Mouse (Mus musculus) forebrain, embryonic 11.5 days (tissue): ENCODE results near the gene Efnb1. TPM values are rescaled to one million over a fixed set of nuclear protein-coding genes. Genes with fewer than 3 reads are reported as not detected.

Experiments
- ATAC-seq: fragments of 200-750 bp; cut with Nextera tagmentation; replicated peaks from 2 replicates; pipeline ENCODE4 v1.8.0; 2017; ENCODE audit warnings: moderate TSS enrichment; ENCODE audit not compliant: low FRiP score
- DNase-seq: peaks from one replicate; pipeline ENCODE4 v3.0.0-alpha.2; 2017; ENCODE audit warnings: low spot score
- H3K27ac ChIP-seq: fragments of 300-500 bp; sonication (generic); 2 replicates; pipeline ENCODE4 v1.5.1; 2014; ENCODE audit warnings: low read depth, low read length
- H3K27me3 ChIP-seq: fragments of 300-500 bp; sonication (generic); 2 replicates; pipeline ENCODE4 v1.6.1; 2014; ENCODE audit warnings: mild to moderate bottlenecking, low read length, mixed read lengths; ENCODE audit not compliant: control insufficient read depth, insufficient read depth
- H3K36me3 ChIP-seq: fragments of 300-500 bp; sonication (generic); 2 replicates; pipeline ENCODE4 v1.6.1; 2014; ENCODE audit warnings: mild to moderate bottlenecking, low read length, moderate library complexity, mixed read lengths; ENCODE audit not compliant: control insufficient read depth, insufficient read depth
- H3K4me1 ChIP-seq: fragments of 300-500 bp; sonication (generic); replicated peaks from 2 replicates; pipeline ENCODE4 v1.6.1; 2014; ENCODE audit warnings: low read length, mixed read lengths; ENCODE audit not compliant: control insufficient read depth, insufficient read depth
- H3K4me2 ChIP-seq: fragments of 300-500 bp; sonication (generic); 2 replicates; pipeline ENCODE4 v1.6.1; 2014; ENCODE audit warnings: low read depth, mild to moderate bottlenecking, low read length, moderate library complexity, mixed read lengths; ENCODE audit not compliant: severe bottlenecking
- H3K4me3 ChIP-seq: fragments of 300-500 bp; sonication (generic); 2 replicates; pipeline ENCODE4 v1.5.1; 2014; ENCODE audit warnings: low read depth, low read length
- H3K9ac ChIP-seq: fragments of 300-500 bp; sonication (generic); 2 replicates; pipeline ENCODE4 v1.6.1; 2014; ENCODE audit warnings: low read length
- H3K9me3 ChIP-seq: fragments of 300-500 bp; sonication (generic); 2 replicates; pipeline ENCODE4 v1.6.1; 2016; ENCODE audit warnings: low read length, mixed read lengths; ENCODE audit not compliant: control insufficient read depth
- WGBS: fragments of 180-500 bp; shearing (Covaris S2); extraction: QIAGEN DNeasy Blood & Tissue Kit; methylation state at CpG from one replicate; pipeline ENCODE4 v1.1.7; 2014; 5-methylcytosine and 5-hydroxymethylcytosine counted together
- polyA plus RNA-seq: library from polyadenylated mRNA; unstranded; fragments of >200 nt; fragmentation: Nextera tagmentation; extraction: Ambion mirVana; gene quantifications from 2 replicates; pipeline ENCODE4 v1.2.1, GENCODE M21; 2014

The Efnb1 gene
- polyA plus RNA-seq, 1 experiment from 2014 or later = 116 TPM

DNA sequence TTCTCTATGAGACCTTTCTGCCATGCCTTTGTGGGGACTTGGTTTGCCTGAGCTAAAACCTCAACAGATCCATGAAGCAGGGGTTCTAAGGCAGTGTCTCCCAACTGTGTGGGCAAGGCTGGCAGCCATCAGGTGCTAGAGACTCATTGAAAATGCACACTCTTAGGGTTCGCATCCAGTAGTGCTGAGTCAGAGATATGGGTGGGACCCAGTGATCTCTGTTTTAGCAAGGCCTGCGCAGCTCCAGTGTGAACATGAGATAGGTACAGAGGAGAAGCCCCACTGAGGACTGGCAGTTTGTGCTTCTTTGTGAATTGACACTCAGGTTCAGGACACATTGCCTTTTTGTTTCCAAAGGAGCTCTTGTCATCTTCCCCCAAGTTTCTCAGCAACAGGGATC is 28.2 kb downstream of the Efnb1 start:
- no peak for ATAC-seq

DNA sequence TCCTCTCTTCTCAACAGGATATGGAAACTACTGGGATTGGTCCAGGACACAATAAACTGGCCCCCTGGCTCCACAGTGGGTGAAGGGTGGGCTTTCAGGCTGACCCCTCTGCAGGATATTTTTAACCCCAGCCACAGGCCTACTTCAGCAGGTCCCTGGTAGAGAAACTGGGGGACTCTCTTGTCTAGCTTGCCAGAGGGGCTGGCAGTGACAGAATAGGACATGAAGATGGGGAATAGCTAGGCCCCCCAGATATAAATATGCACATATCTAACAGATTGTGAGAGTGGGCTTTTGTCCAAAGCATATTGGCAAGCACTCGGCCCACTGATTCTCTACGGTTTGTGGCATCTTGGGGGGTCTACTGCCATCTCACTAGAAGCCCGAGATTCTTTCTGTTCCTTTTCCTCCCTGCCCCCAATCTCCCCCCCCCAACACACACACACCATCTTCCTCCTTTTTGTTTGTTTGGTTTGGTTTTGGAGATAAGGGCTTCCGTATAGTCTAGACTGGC is 29.0 kb downstream of the Efnb1 start:
- no peak overlapping the region for H3K27ac ChIP-seq
- H3K4me2 ChIP-seq = no peak overlapping the region
- H3K9ac ChIP-seq = no peak overlapping the region
- ATAC-seq = no peak
- no peaks in the 10 kb centered on the region for H3K36me3 ChIP-seq
- WGBS = 63% methylated on average over 4 of the region's 4 CpGs
- H3K9me3 ChIP-seq = no peaks in the 10 kb centered on the region
- H3K4me3 ChIP-seq = no peak overlapping the region
- DNase-seq = no peak
- H3K4me1 ChIP-seq = no peaks in the 10 kb centered on the region
- peaks cover 8% of the 10 kb centered on the region; the same call in 1 of the 2 replicates for H3K27me3 ChIP-seq

More for the DNA sequence above, 28.2 kb downstream of the Efnb1 start:
- 85% methylated on average over 2 of the region's 2 CpGs for WGBS
- H3K9me3 ChIP-seq = no peaks in the 10 kb centered on the region
- no peaks in the 10 kb centered on the region for H3K4me1 ChIP-seq
- no peak overlapping the region for H3K27ac ChIP-seq
- no peak overlapping the region for H3K4me3 ChIP-seq
- no peak overlapping the region for H3K9ac ChIP-seq
- DNase-seq = no peak
- no peaks in the 10 kb centered on the region for H3K36me3 ChIP-seq
- H3K27me3 ChIP-seq = peaks cover 8% of the 10 kb centered on the region; the same call in 1 of the 2 replicates
- H3K4me2 ChIP-seq = no peak overlapping the region

DNA sequence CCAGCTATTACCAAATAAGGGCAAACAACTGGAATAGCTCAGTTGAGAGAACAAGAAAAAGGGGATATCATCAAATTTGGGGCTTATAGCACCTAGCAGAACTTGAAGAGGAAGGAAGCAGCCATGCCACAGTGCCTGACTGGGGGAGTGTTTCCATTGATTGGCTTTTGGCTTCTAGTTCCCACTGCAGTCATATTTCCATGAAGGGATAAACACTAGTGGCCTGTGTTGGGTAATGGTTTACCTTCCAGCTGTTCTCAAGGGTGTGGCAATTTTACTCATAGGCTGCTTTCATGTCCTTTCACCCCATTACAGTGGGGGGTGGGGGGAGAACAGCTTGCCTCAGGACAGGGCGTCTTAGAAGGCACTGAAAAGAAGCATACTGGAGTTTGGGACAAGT is 31.1 kb downstream of the Efnb1 start:
- Histone ChIP-seq H3K9me3 (no peaks in the 10 kb centered on the region), H3K4me3 (no peak overlapping the region), H3K27ac (no peak overlapping the region), H3K9ac (no peak overlapping the region), H3K4me1 (no peaks in the 10 kb centered on the region), H3K27me3 (peaks cover 6% of the 10 kb centered on the region; the same call in 1 of the 2 replicates), H3K4me2 (no peak overlapping the region), H3K36me3 (no peaks in the 10 kb centered on the region)
- ATAC-seq = no peak
- 74% methylated on average over 1 of the region's 1 CpGs for WGBS
- no peak for DNase-seq

DNA sequence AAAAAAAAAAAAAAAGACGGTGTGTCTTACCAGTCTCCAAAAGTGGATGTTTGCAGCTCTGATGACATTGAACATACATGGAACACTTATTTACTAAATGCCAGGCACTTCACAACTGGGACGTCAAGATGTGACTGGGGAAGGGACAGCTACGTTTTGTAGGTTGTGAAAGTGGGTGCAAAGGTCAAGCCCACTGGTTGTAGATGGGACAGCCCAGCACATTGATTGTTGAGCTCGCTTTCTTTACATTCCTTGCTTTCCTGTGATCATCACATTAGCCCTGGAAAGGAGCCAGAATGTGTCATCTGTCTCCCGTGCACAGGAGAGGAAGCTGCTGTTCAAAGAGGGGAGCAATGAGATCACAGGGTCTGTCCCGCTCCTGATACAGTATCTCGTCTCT is 31.6 kb downstream of the Efnb1 start:
- Histone ChIP-seq H3K27me3 (peaks cover 8% of the 10 kb centered on the region), H3K4me1 (no peaks in the 10 kb centered on the region), H3K4me2 (no peak overlapping the region), H3K27ac (no peak overlapping the region), H3K9me3 (no peaks in the 10 kb centered on the region), H3K9ac (no peak overlapping the region), H3K36me3 (no peaks in the 10 kb centered on the region), H3K4me3 (no peak overlapping the region)
- WGBS = 80% methylated on average over 7 of the region's 7 CpGs
- no peak for DNase-seq
- no peak for ATAC-seq

DNA sequence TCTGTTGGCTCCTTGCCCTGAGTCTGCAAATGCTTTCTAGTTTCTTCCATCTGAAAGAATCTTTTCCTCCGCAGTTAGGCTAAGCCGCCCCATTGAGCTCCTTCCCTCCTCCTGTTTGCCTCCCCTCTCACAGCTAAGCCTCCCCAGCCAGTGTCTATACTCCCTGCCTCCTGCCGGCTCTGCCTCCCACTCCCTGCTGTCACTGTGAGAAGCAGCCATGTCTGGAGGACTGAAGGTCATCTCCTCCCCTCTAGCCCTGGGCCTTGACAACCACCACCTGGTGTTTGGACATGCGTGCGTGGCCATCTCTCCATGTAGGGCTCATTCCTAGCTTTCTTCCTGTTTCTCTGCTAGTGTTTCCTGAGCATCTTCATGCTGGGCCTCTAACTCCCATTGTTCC is 36.4 kb downstream of the Efnb1 start:
- Histone ChIP-seq H3K4me3 (no peak overlapping the region), H3K9ac (no peak overlapping the region), H3K27me3 (peaks cover 5% of the 10 kb centered on the region), H3K9me3 (no peaks in the 10 kb centered on the region), H3K27ac (no peak overlapping the region), H3K36me3 (no peaks in the 10 kb centered on the region), H3K4me2 (no peak overlapping the region), H3K4me1 (no peaks in the 10 kb centered on the region)
- ATAC-seq (no peak), DNase-seq (no peak)
- WGBS = 54% methylated on average over 5 of the region's 5 CpGs

DNA sequence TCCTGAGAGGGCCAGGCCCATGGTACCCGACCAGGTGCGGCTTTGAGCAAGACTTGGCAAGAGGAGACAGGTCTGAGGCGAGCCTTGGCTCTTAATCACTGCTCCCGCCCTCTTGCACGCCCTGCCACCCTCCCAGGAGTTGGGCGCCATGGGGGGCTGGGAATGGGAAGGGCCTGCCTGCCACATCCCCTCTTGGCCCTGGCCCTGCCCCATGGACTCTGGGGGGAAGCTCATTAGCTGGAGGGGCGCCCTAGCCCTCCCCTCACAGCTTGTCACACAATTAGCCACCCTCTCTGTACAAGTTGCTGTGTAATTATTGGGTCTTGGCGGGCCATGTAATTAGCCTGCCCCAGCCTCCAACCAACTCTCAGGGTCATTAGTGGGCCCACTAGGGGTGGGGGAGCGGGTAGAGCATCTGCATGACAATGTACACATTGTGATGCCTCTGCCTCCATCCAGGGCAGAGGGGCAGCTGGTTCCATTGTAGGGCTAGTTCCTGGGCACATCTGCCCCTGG is 49.2 kb downstream of the Efnb1 start:
- peak; percentile 84 for ATAC-seq
- peaks cover 3% of the 10 kb centered on the region; the same call in 1 of the 2 replicates for H3K4me1 ChIP-seq

DNA sequence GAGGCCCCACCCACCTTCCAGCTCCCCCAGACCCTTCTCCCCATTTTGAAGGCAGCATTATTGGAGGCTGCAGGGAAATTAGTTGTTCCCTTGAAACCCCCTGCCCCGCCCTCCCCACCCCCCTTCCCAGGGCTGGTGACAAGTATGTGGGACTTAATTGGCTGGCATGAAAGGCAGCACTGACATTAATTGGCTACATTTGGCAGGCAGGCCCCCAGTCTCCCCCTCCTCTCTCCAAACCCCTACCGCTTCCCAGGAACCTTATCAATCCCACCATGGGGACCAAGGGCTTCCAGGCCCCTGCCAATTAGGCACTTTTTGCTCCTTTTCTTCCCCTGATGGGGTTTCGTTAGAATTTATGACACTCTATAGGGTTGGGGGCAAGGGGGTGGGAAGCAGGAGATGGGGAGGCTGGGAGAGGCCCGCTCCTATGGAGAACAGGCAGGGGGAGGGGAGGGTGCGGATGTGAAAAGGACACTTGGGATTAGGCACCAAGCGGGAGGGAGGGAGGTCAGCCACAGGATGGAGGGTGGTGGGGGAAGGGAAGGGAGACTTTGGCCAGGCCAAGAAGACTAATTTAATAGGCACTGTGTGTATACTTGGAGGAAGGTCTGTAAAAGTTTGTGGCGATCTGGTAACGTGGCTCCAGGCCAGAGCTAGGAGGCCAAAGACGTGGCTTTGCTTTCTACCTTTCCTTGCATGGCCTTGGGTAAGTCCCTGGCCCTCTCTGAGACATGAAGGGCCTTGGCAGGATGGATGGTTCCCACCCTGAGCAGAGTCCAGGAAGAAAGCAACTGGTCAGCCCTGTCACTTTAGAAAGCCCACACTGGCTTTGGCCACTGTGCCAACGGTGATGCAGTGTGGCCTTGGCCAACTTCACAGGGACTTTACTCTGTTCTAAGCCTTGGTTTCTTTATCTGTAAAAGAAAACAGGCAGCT is 50.8 kb downstream of the Efnb1 start:
- peak; percentile 84 for ATAC-seq
- Histone ChIP-seq H3K27me3 (peaks cover 10% of the 10 kb centered on the region), H3K27ac (peak overlapping the region; percentile 76), H3K4me1 (peaks cover 3% of the 10 kb centered on the region; the same call in 1 of the 2 replicates), H3K4me3 (no peak overlapping the region), H3K36me3 (no peaks in the 10 kb centered on the region), H3K9me3 (no peaks in the 10 kb centered on the region), H3K4me2 (no peak overlapping the region), H3K9ac (no peak overlapping the region)
- WGBS = 32% methylated on average over 10 of the region's 10 CpGs
- peak; percentile 84 for DNase-seq

More for the DNA sequence above, 49.2 kb downstream of the Efnb1 start:
- Histone ChIP-seq H3K27ac (peak overlapping the region; percentile 25; the same call in 1 of the 2 replicates), H3K36me3 (no peaks in the 10 kb centered on the region), H3K27me3 (peaks cover 9% of the 10 kb centered on the region), H3K9me3 (no peaks in the 10 kb centered on the region), H3K4me3 (no peak overlapping the region), H3K9ac (no peak overlapping the region), H3K4me2 (no peak overlapping the region)
- peak; percentile 80 for DNase-seq
- 26% methylated on average over 9 of the region's 9 CpGs for WGBS

DNA sequence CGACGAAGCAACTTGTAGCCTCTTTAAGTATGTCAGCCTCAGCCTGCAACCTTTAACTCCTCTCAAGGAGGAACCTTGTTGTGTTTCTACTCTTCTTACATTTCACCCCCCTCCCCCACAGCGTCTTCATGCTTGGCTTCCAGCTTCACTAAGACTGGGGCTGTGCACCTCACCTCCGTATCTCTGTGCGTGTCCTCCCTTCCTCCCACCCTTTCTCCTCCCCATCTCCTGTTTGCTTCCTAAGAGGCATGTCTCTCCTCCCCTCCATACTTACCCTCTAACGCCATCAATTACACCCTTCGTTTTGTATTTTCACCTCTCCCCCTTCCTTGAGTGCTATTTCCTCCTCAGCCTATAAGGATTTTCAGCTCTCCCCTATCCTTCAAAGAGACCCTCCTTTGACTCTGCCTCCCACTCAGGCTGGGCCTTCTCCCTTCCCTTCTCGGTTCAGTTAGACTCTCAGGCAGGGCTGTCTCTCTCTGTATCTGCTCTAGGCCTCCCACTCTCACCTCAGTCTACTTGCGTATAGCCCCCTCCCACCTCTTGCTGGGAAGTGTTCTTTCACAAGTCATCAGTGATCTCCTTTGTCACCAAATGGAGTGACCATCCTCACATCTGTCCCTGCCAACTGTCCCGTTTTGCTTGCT is 55.6 kb downstream of the Efnb1 start:
- Histone ChIP-seq H3K9ac (no peak overlapping the region), H3K27me3 (peaks cover 7% of the 10 kb centered on the region; the same call in 1 of the 2 replicates), H3K9me3 (no peaks in the 10 kb centered on the region), H3K4me2 (no peak overlapping the region), H3K4me1 (peaks cover 3% of the 10 kb centered on the region; the same call in 1 of the 2 replicates), H3K36me3 (no peaks in the 10 kb centered on the region), H3K27ac (no peak overlapping the region), H3K4me3 (no peak overlapping the region)
- DNase-seq (no peak), ATAC-seq (no peak)
- WGBS = 78% methylated on average over 10 of the region's 10 CpGs
